14 mouse cellular contexts compared by ENCODE assay signal in the genomic region with DNA sequence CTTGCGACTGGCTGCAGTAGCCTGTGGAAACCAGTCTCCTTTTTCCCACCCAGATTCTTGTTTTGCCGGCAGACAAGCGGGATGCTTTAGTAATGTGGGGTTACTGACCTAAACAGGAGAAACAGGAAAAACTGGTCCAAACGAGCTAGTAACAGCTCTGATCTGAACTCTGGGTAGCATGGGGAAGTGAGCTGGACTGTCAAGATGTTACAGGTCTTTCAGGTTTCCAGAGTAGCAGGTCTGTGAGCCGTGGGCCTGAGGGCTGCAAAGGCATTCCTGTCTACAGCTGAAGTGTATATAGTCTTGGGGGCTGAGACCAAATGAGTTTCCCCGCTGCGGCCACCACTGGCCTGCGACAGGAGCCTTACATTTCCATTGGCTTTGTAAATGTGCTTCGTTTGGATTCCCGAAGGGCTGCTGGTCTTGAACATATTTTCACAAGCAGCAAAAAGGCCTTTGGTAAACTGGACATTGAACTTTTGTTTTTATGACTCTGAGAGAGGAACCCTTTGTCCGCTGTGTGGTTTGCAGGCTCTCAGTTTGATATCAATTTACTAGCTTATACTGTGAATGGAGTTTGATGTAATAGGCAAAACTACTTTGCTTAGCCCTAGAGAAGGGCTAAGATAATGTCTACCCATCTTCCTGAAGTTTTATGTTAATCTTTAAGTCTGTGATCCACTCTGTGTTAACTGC. TPM values are rescaled to one million over a fixed set of nuclear protein-coding genes. Genes with fewer than 3 reads are reported as not detected.
DNase-seq lines count a peak whose midpoint lies in the region; ATAC-seq and TF ChIP-seq lines count a peak whose summit lies in the region.
"Had no signal": no experiment of that assay in that cellular context is flagged by ENCODE, and none has a peak within 500 bp of the region (broad histone marks: within the 10 kb centered on the region; RNA-seq: fewer than 3 reads in every experiment).

No protein-coding gene starts in this region.

- no peak overlapping the region for H3K4me2 ChIP-seq in lung, postnatal 0 days (replicated peaks; ENCODE audit: low read depth, low read length)
- 0 out of 2 replicates have a peak overlapping the region, but pooled peaks have one; percentile 8 for H3K4me2 ChIP-seq in stomach, embryonic 15.5 days
- H3K4me2 ChIP-seq: forebrain, embryonic 13.5 days; liver, embryonic 13.5 days had no signal

- H3K4me3 ChIP-seq in kidney, adult 2 months (ENCODE audit: insufficient read depth, low read depth, low read length): no peak overlapping the region
- no peak overlapping the region for H3K4me3 ChIP-seq in lung, postnatal 0 days (ENCODE audit: low read depth, low read length)
- no peak overlapping the region for H3K4me3 ChIP-seq in stomach, embryonic 15.5 days (replicated peaks)
- H3K4me3 ChIP-seq: forebrain, embryonic 13.5 days; liver, embryonic 13.5 days had no signal

- H3K9ac ChIP-seq in lung, postnatal 0 days (replicated peaks; ENCODE audit: low read depth): no peak overlapping the region
- H3K9ac ChIP-seq in stomach, embryonic 15.5 days: no peak overlapping the region
- H3K9ac ChIP-seq: forebrain, embryonic 13.5 days; liver, embryonic 13.5 days had no signal

- 30% methylated on average over 11 of the region's 11 CpGs for WGBS in kidney, adult 2 months
- 42% methylated on average over 11 of the region's 11 CpGs for WGBS in lung, postnatal 0 days
- WGBS in stomach, embryonic 15.5 days: 54% methylated on average over 11 of the region's 11 CpGs

- no peak for TF ChIP-seq POLR2A in kidney, adult 2 months (IDR thresholded peaks at IDR 0.05; ENCODE audit: low read depth, low read length)

- H3K36me3 ChIP-seq in kidney, adult 2 months (ENCODE audit: control insufficient read depth, insufficient read depth, low read length): no peaks in the 10 kb centered on the region; the same call in none of the 2 replicates
- peaks cover 15% of the 10 kb centered on the region; the same call in 1 of the 2 replicates for H3K36me3 ChIP-seq in lung, postnatal 0 days (ENCODE audit: insufficient read depth, low read length)
- H3K36me3 ChIP-seq in stomach, embryonic 15.5 days: peaks cover 18% of the 10 kb centered on the region

- H3K27ac ChIP-seq in kidney, adult 2 months (ENCODE audit: insufficient read depth, low read depth, low read length): peak overlapping the region; percentile 45
- no peak overlapping the region for H3K27ac ChIP-seq in lung, postnatal 0 days (ENCODE audit: low read length)
- peak overlapping the region; percentile 69; the same call in 1 of the 2 replicates for H3K27ac ChIP-seq in stomach, embryonic 15.5 days
- H3K27ac ChIP-seq: forebrain, embryonic 13.5 days; liver, embryonic 13.5 days had no signal

- TF ChIP-seq CTCF in kidney, adult 2 months (conservative IDR thresholded peaks at IDR 0.05; ENCODE audit: insufficient read depth, insufficient read length, low read depth, low read length): no peak
- no peak for TF ChIP-seq CTCF in lung, postnatal 0 days (IDR thresholded peaks at IDR 0.05)

- H3K9me3 ChIP-seq in lung, postnatal 0 days (ENCODE audit: low read length): no peaks in the 10 kb centered on the region
- no peaks in the 10 kb centered on the region for H3K9me3 ChIP-seq in stomach, embryonic 15.5 days
- H3K9me3 ChIP-seq: forebrain, embryonic 13.5 days; liver, embryonic 13.5 days had no signal

- peak; percentile 64 for ATAC-seq in lung, postnatal 0 days
- peak; percentile 47 for ATAC-seq in stomach, embryonic 15.5 days (ENCODE audit: insufficient read depth, low FRiP score, low read depth)
- no peak for ATAC-seq in activated CD4-positive, CD25-positive, alpha-beta regulatory T cell, adult 4 months
- ATAC-seq: forebrain, embryonic 13.5 days had no signal

- no peaks in the 10 kb centered on the region for H3K27me3 ChIP-seq in kidney, adult 2 months (replicated peaks; ENCODE audit: control insufficient read depth, insufficient read depth, low read length)
- no peaks in the 10 kb centered on the region for H3K27me3 ChIP-seq in lung, postnatal 0 days (replicated peaks; ENCODE audit: insufficient read depth, low read length)
- no peaks in the 10 kb centered on the region for H3K27me3 ChIP-seq in stomach, embryonic 15.5 days (replicated peaks)
- H3K27me3 ChIP-seq: forebrain, embryonic 13.5 days; liver, embryonic 13.5 days had no signal

- DNase-seq in kidney, adult 2 months: peak; percentile 37
- DNase-seq in kidney, postnatal 36 days: no peak
- peak; percentile 60 for DNase-seq in lung, postnatal 0 days (ENCODE audit: low spot score)
- no peak for DNase-seq in lung, postnatal 4 days
- peak; percentile 65 for DNase-seq in fat pad, adult 2 months (ENCODE audit: extremely low read depth, low read depth, low spot score)
- DNase-seq in cerebellum, postnatal 14 days: no peak
- DNase-seq: cerebellum, adult 18-20 months; heart, postnatal 4 days; kidney, adult 11 months; liver, embryonic 13.5 days; right cerebral cortex, postnatal 25 days had no signal

- no peak for TF ChIP-seq EP300 in lung, postnatal 0 days (IDR thresholded peaks at IDR 0.05)

- H3K4me1 ChIP-seq in kidney, adult 2 months (ENCODE audit: control insufficient read depth, insufficient read depth, low read length): no peaks in the 10 kb centered on the region; the same call in 1 of the 2 replicates
- no peaks in the 10 kb centered on the region for H3K4me1 ChIP-seq in lung, postnatal 0 days (ENCODE audit: insufficient read depth, low read depth, low read length)
- no peaks in the 10 kb centered on the region for H3K4me1 ChIP-seq in stomach, embryonic 15.5 days
- H3K4me1 ChIP-seq: forebrain, embryonic 13.5 days had no signal

RNA-seq across cellular contexts. Expression of gene Rnf44, which starts 17.7 kb away (rescaled TPM):
- 191 and 192 TPM in 2 replicates for polyA plus RNA-seq in kidney, adult 2 months (2012; rRNA removed)
- 52.1 and 60.0 TPM in 2 replicates for polyA plus RNA-seq in lung, postnatal 0 days (2015; fragmentation: Nextera tagmentation; extraction: Ambion mirVana)
- polyA plus RNA-seq in stomach, embryonic 15.5 days (2015; fragmentation: Nextera tagmentation; extraction: Ambion mirVana): 69.1 and 76.4 TPM in 2 replicates
- 10 to 100 TPM; 23.3 to 31.2 TPM for polyA plus RNA-seq in activated CD4-positive, CD25-positive, alpha-beta regulatory T cell, adult 4 months (2017; shearing (Covaris generic))

RNA-seq across cellular contexts. Expression of gene Cdhr2, which starts 25.2 kb away (rescaled TPM):
- polyA plus RNA-seq in kidney, adult 2 months (2012; rRNA removed): 31.3 and 37.9 TPM in 2 replicates
- polyA plus RNA-seq in lung, postnatal 0 days (2015; fragmentation: Nextera tagmentation; extraction: Ambion mirVana): not detected in 2 replicates
- polyA plus RNA-seq in stomach, embryonic 15.5 days (2015; fragmentation: Nextera tagmentation; extraction: Ambion mirVana): 7.9 and 8.7 TPM in 2 replicates
- under 1 TPM in 1 of 2 experiments, not detected in 1; 0.08 TPM for polyA plus RNA-seq in activated CD4-positive, CD25-positive, alpha-beta regulatory T cell, adult 4 months (2017; shearing (Covaris generic))

RNA-seq across cellular contexts. Expression of gene Faf2, which starts 54.5 kb away (rescaled TPM):
- 26.3 and 27.9 TPM in 2 replicates for polyA plus RNA-seq in kidney, adult 2 months (2012; rRNA removed)
- 52.1 and 53.7 TPM in 2 replicates for polyA plus RNA-seq in lung, postnatal 0 days (2015; fragmentation: Nextera tagmentation; extraction: Ambion mirVana)
- polyA plus RNA-seq in stomach, embryonic 15.5 days (2015; fragmentation: Nextera tagmentation; extraction: Ambion mirVana): 69.9 and 75.3 TPM in 2 replicates
- 10 to 100 TPM; 80.6 to 89.1 TPM for polyA plus RNA-seq in activated CD4-positive, CD25-positive, alpha-beta regulatory T cell, adult 4 months (2017; shearing (Covaris generic))

Comparison
In these comparisons a context has a peak if more than half of its experiments do, and no peak if none do; other contexts are left out.
1. DNase-seq: peak in kidney, adult 2 months (single experiment), lung, postnatal 0 days (single experiment) and fat pad, adult 2 months (single experiment); none in kidney, postnatal 36 days (0 of 2), lung, postnatal 4 days (0 of 2) and cerebellum, postnatal 14 days (0 of 2).